Mouse (Mus musculus) left cerebral cortex, postnatal 4 days (tissue): ENCODE data around the gene Fscn1. TPM values are rescaled to one million over a fixed set of nuclear protein-coding genes. Genes with fewer than 3 reads are reported as not detected.

Experiments
- DNase-seq: peaks from one replicate; pipeline ENCODE4 v3.0.0-alpha.2; 2022
- intact Hi-C: fragments of 180-260 bp; cut with DNase I; formaldehyde crosslinking; loops from one replicate; pipeline ENCODE4 v1.15.1; 2025
- total RNA-seq, 2 experiments: library from RNA; stranded (reverse); gene quantifications; 2 replicates each; pipeline ENCODE4 v1.2.3; 2021

The Fscn1 gene
- total RNA-seq, result 100 to 1,000 TPM; 530 to 553 TPM

DNA sequence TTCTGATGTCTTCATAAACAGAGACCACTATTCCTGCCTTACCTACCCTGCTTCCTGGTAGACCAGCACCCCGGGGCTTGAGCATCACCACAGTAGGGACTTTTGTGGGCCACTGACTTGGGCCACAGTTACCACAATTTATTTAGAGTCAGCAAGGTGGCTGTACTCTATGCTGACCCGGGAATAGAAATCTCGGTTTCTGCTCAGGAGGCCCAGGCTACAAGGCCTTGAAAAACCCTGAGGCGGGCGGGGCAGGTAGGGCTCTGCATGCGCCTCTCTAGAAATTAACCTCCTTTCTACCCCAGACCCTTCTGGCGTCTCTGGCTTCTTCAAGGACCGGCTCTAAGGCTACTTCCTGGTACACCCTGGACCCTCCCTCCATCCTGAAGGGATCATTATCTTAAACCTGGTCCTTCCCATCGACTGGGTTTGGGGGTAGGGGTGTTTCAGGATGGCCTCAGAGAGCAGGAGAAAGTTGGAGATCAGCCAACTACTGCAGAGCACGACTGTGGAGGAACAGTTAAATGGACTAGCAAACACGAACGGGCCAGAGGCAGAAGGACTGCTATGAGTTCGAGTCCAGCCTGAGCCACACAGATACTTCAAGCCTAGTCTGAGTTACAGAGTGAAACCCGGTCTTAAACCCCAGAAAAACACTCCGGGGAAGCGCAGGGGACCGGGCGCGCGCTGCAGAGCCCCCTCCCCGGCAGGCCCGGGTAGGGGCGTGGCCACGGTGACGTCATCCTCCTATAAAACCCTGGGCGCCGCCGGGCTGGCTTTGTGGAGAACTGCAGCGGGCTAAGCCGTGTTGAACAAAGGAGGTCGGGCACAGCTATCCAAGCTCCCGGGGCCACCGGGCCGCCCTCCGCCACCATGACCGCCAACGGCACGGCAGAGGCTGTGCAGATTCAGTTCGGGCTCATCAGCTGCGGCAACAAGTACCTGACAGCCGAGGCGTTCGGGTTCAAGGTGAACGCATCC, at the start of gene Fscn1:
Fscn1 (plus strand) TSS at position 768 of the 981 bp plus-strand sequence.
- peak; percentile 94 for DNase-seq
- intact Hi-C loops, result loop anchor here (2.0 kb wide), 1 partner anchor 53 kb away; the partner anchor contains the start of gene Actb

GRCm38 (mm10) chr5:142911629-142912028, 48.5 kb upstream of the Fscn1 start:
- intact Hi-C loops, result no loop called here
- no peak for DNase-seq

DNA sequence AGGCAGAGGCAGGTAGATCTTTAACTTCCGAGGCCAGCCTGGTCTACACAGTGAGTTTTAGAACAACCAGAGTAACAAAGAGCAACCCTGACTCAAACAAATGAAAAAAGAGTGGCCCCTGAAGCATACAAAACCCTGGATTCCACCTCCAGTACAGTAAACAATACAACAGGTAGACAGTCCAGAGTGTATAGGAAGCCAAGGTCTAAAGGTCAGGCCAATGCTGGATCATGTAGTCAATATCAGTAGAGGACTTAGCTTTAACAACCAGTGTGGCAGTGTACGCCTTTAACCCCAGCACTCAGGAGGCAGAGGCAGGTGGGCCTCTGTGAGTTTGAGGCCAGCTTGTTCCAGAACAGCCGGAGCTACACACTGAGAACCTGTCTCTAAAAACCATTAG, 47.8 kb upstream of the Fscn1 start:
- DNase-seq, result no peak
- intact Hi-C loops, result no loop called here

GRCm38 (mm10) chr5:142912739-142913138, 47.4 kb upstream of the Fscn1 start:
- DNase-seq, result no peak
- intact Hi-C loops, result no loop called here

- DNase-seq, result no peak
- intact Hi-C loops, result no loop called here
Measured at GRCm38 (mm10) chr5:142915231-142915630, 44.9 kb upstream of the Fscn1 start.

DNA sequence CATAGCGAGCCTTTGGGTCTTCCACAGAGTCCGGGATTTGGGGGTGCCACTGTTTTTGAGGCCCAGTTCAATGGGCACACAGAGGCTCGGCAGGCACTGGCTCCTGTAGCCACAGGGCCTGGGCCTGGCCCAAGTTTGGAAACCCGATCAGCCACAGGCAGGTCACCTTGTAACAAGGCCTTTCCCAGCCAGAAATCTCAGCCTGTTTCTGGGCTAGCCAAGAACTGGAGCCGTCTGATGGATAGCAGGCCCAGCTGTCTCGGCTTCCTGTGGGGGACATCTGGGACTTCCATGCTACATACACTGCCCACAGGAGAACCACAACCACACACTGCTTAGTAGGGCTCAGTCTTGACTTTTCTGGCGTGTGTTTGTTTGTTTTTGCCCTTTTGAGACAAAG, 43.5 kb upstream of the Fscn1 start:
- intact Hi-C loops, result no loop called here
- no peak for DNase-seq

DNA sequence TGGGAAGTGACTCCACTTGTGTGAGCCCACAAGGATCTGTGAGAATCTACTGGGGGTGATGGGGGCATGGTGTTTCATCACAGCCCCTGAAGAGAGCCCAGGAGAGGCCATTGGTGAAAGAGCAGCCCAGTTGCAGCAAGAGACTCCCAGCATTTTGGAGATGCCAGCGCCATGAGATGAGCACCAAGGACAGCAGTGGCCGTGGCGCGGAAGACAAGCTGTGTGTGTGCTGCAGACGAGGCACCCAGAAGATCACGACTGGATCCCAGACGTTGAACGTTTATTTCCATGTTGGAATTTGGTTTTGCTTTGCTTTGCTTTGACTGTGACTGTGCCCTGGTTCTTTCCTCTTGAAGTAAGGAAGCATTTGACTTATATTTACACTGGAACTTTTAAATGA, 42.7 kb upstream of the Fscn1 start:
- DNase-seq, result no peak
- intact Hi-C loops, result no loop called here

- intact Hi-C loops, result no loop called here
- no peak for DNase-seq
Measured at GRCm38 (mm10) chr5:142920311-142921073, 39.7 kb upstream of the Fscn1 start.

GRCm38 (mm10) chr5:142921074-142921459, 39.1 kb upstream of the Fscn1 start:
- DNase-seq, result no peak
- intact Hi-C loops, result no loop called here

DNA sequence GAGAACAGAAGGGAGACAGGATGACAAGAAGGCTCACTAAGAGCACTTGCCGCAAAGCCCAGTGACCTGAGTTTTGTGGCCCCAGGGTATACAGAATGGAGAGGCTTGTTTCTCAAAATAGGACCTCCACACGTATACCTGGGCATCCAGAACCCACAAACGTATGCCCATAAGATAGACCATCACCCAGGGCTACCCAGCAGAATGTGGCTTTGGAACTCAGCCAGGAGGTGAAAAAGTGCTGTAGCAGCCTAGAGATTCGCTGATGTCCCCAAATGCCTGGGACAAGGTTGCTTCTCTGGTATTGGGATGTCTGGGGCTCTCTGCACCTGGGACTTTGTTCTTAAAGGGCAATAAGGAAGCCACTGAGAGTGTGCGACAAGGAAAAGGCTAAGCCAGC, 37.9 kb upstream of the Fscn1 start:
- no peak for DNase-seq
- intact Hi-C loops, result no loop called here

DNA sequence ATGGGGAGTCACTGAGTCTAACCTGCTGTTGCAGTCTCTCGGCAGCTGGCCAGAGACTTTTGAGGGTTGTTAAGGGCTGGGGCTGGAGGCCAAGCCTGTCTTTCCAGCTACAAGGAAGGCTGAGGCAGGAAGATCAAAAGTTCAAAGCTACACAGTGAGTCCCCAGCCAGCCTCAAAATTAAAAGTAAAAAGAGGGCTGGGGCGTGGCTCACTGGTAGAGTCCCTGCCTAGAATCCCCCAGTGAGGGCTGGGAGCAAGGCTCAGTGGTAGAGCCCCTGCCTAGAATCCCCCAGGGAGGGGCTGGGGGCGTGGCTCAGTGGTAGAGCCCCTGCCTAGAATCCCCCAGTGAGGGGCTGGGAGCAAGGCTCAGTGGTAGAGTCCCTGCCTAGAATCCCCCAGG, 36.4 kb upstream of the Fscn1 start:
- no peak for DNase-seq
- intact Hi-C loops, result no loop called here

DNA sequence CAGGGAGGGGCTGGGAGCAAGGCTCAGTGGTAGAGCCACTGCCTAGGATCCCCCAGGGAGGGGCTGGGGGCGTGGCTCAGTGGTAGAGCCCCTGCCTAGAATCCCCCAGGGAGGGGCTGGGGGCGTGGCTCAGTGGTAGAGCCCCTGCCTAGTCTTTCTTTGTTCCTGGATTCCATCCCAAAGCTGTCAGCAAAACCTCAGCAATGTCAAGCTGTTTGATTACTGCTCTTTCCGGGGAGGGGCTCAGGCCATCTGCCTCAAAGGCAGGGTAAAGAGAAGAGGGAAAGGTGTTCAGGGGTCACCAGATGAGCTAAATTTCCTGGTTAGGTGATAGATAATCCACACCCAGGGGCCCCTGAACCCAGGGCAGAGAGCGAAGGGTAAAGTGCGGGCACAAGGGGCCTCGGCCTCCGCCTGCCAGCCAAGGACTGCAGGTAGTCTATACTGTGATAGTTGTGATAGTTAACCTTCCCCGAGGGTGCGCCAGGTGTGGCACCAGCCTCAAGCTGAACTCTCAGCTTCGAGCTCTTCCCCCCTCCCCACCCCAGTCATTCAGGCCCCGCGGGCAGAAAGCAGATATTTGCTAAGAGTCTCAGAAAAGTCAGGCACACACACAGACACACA, 35.7 kb upstream of the Fscn1 start:
- intact Hi-C loops, result no loop called here

GRCm38 (mm10) chr5:142926204-142926939, 33.8 kb upstream of the Fscn1 start:
- no peak for DNase-seq
- intact Hi-C loops, result no loop called here

More for the DNA sequence above, 35.7 kb upstream of the Fscn1 start:
- no peak for DNase-seq

GRCm38 (mm10) chr5:142926940-142927228, 33.3 kb upstream of the Fscn1 start:
- intact Hi-C loops, result no loop called here
- DNase-seq, result no peak

GRCm38 (mm10) chr5:142927341-142927930, 32.7 kb upstream of the Fscn1 start:
- intact Hi-C loops, result no loop called here
- no peak for DNase-seq

DNA sequence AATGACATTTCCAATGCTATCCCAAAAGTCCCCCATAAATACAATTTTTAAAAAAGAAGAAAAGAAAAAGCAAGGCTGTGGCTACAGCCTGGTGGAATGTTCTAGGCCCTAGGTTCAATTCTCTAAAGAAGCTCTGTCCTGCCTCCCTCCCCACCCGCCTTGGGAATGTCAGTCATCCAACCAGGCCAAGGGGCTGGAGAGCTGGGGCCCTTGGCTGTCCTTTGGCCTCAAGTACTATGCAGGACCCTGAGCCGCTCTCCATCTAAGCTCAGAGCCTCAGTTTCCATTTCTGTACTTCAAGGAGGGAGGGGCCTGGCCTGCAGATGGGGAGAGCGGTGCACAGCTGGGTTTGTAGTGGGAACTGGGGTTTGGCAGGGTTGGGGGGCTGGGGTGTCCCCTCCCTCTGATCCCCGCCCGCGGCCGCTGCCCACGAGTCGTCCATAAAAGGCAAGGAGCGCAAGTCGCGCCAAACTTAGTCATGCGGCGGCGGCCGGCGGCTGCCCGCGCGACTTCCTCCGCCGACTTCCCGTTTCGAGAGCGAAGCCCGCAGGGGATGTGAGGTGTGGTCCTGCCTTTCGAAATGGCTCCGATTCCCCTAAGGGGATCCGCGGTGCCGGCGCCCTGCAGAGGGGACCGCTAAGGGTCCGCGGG, 31.3 kb upstream of the Fscn1 start:
- peak; percentile 35 for DNase-seq
- intact Hi-C loops, result no loop called here

DNA sequence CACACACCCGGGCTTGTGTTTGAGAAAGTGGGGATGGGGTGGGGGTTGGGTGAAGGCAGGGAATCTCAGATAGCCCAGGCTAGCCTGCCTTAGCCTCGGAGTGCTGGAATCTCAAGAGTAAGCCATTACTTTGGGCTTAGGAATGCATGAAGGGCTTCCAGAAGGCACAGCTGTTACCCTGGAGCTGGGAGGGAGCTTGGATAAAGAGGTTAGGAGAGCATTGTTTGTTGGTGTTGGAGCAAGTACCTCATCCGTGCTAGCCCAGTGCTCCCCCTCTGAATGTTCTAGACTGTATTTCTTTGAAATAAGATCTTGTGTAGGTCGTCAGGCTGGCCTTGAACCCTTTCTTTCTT, 30.8 kb upstream of the Fscn1 start:
- DNase-seq, result no peak
- intact Hi-C loops, result no loop called here

GRCm38 (mm10) chr5:142931241-142931745, 28.9 kb upstream of the Fscn1 start:
- no peak for DNase-seq
- intact Hi-C loops, result no loop called here

- peak; percentile 62 for DNase-seq
- intact Hi-C loops, result no loop called here
Measured at GRCm38 (mm10) chr5:142932084-142932685, 28.0 kb upstream of the Fscn1 start.
